Mouse (Mus musculus): ENCODE measurements around the gene Tmem204. TPM values are rescaled to one million over a fixed set of nuclear protein-coding genes. Genes with fewer than 3 reads are reported as not detected.
A peak's percentile ranks its signal among the peaks of the same experiment; 100 is the strongest.
"Not testable (repeated sequence)": the region's sequence is repeated elsewhere in the genome, so short reads cannot be mapped to it uniquely, and the experiment has no call there.

The Tmem204 gene
- polyA plus RNA-seq (2012; rRNA removed), result 16.7 and 18.5 TPM in 2 replicates

GRCm38 (mm10) chr17:25083444-25083931 is at the start of gene Tmem204:
Gene Tmem204, minus strand, starts transcription at chr17:25083591.
- DNase-seq (ENCODE audit: low read depth, low spot score), result no peak
- 58% methylated on average over 7 of the region's 7 CpGs for WGBS

- 91% methylated on average over 1 of the region's 1 CpGs for WGBS
- no peak for DNase-seq (ENCODE audit: low read depth, low spot score)
Observed at GRCm38 (mm10) chr17:25130060-25130459, 46.7 kb upstream of the Tmem204 start.

- WGBS, result 61% methylated on average over 9 of the region's 9 CpGs
- no peak for DNase-seq (ENCODE audit: low read depth, low spot score)
Observed at GRCm38 (mm10) chr17:25127681-25128080, 44.3 kb upstream of the Tmem204 start.

GRCm38 (mm10) chr17:25127079-25127478 is 43.7 kb upstream of the Tmem204 start:
- WGBS, result 22% methylated on average over 8 of the region's 8 CpGs
- no peak for DNase-seq (ENCODE audit: low read depth, low spot score)

- DNase-seq (ENCODE audit: low read depth, low spot score), result not testable (repeated sequence)
- WGBS, result 71% methylated on average over 3 of the region's 3 CpGs
Observed at GRCm38 (mm10) chr17:25125442-25126060, 42.2 kb upstream of the Tmem204 start.

- WGBS, result 22% methylated on average over 7 of the region's 7 CpGs
- DNase-seq (ENCODE audit: low read depth, low spot score), result no peak
Observed at GRCm38 (mm10) chr17:25123979-25124378, 40.6 kb upstream of the Tmem204 start.

GRCm38 (mm10) chr17:25120406-25120805 is 37.0 kb upstream of the Tmem204 start, which contains the start of gene Ptx4:
Gene Ptx4, plus strand, starts transcription at chr17:25120760.
- DNase-seq (ENCODE audit: low read depth, low spot score), result no peak
- 31% methylated on average over 3 of the region's 3 CpGs for WGBS

GRCm38 (mm10) chr17:25117263-25117662 is 33.9 kb upstream of the Tmem204 start:
- WGBS, result 47% methylated on average over 4 of the region's 4 CpGs
- no peak for DNase-seq (ENCODE audit: low read depth, low spot score)

- 5% methylated on average over 40 of the region's 40 CpGs for WGBS
Observed at GRCm38 (mm10) chr17:25115664-25116432, 32.5 kb upstream of the Tmem204 start, which contains the start of gene Telo2. Gene Telo2, minus strand, starts transcription at chr17:25115967.

GRCm38 (mm10) chr17:25114908-25115645 is 31.7 kb upstream of the Tmem204 start:
- 6% methylated on average over 23 of the region's 23 CpGs for WGBS
- peak; percentile 21 for DNase-seq (ENCODE audit: low read depth, low spot score)

More at GRCm38 (mm10) chr17:25115664-25116432, 32.5 kb upstream of the Tmem204 start, which contains the start of gene Telo2:
- DNase-seq (ENCODE audit: low read depth, low spot score), result peak; percentile 74

- 77% methylated on average over 3 of the region's 3 CpGs for WGBS
- no peak for DNase-seq (ENCODE audit: low read depth, low spot score)
Observed at GRCm38 (mm10) chr17:25112423-25112810, 29.0 kb upstream of the Tmem204 start.

- 69% methylated on average over 8 of the region's 8 CpGs for WGBS
- no peak for DNase-seq (ENCODE audit: low read depth, low spot score)
Observed at GRCm38 (mm10) chr17:25111739-25112422, 28.5 kb upstream of the Tmem204 start.

GRCm38 (mm10) chr17:25111220-25111619 is 27.8 kb upstream of the Tmem204 start:
- WGBS, result 87% methylated on average over 5 of the region's 5 CpGs
- DNase-seq (ENCODE audit: low read depth, low spot score), result no peak

- DNase-seq (ENCODE audit: low read depth, low spot score), result no peak
- WGBS, result 93% methylated on average over 6 of the region's 6 CpGs
Observed at GRCm38 (mm10) chr17:25110590-25110989, 27.2 kb upstream of the Tmem204 start.

GRCm38 (mm10) chr17:25109578-25109977 is 26.2 kb upstream of the Tmem204 start:
- DNase-seq (ENCODE audit: low read depth, low spot score), result peak; percentile 16
- 74% methylated on average over 2 of the region's 2 CpGs for WGBS

- no peak for DNase-seq (ENCODE audit: low read depth, low spot score)
- 93% methylated on average over 16 of the region's 16 CpGs for WGBS
Observed at GRCm38 (mm10) chr17:25107786-25108185, 24.4 kb upstream of the Tmem204 start.

- no peak for DNase-seq (ENCODE audit: low read depth, low spot score)
- WGBS, result 86% methylated on average over 11 of the region's 11 CpGs
Observed at GRCm38 (mm10) chr17:25101338-25101737, 17.9 kb upstream of the Tmem204 start.

GRCm38 (mm10) chr17:25100052-25100451 is 16.7 kb upstream of the Tmem204 start:
- no peak for DNase-seq (ENCODE audit: low read depth, low spot score)

GRCm38 (mm10) chr17:25096221-25096620 is 12.8 kb upstream of the Tmem204 start:
- no peak for DNase-seq (ENCODE audit: low read depth, low spot score)
- WGBS, result 41% methylated on average over 2 of the region's 2 CpGs

More at GRCm38 (mm10) chr17:25100052-25100451, 16.7 kb upstream of the Tmem204 start:
- WGBS, result 93% methylated on average over 6 of the region's 6 CpGs

Data from large intestine, adult 2 months (tissue).